Mouse (Mus musculus) heart, embryonic 11.5 days (tissue): Measurements from ENCODE around the gene Sp3. TPM values are rescaled to one million over a fixed set of nuclear protein-coding genes. Genes with fewer than 3 reads are reported as not detected.
"Not testable (repeated sequence)": the region's sequence is repeated elsewhere in the genome, so short reads cannot be mapped to it uniquely, and the experiment has no call there.

Source experiments
- ATAC-seq: fragments of 200-750 bp; cut with Nextera tagmentation; replicated peaks from 2 replicates; pipeline ENCODE4 v1.8.0; 2017; ENCODE audit warnings: moderate library complexity; ENCODE audit not compliant: insufficient number of reproducible peaks, low FRiP score, low TSS enrichment
- H3K27ac ChIP-seq: fragments of 300-500 bp; sonication (generic); 2 replicates; pipeline ENCODE4 v1.5.1; 2014; ENCODE audit warnings: mild to moderate bottlenecking, low read depth, low read length
- H3K27me3 ChIP-seq: fragments of 300-500 bp; sonication (generic); 2 replicates; pipeline ENCODE4 v1.6.1; 2014; ENCODE audit warnings: mild to moderate bottlenecking, low read length, mixed read lengths; ENCODE audit not compliant: control insufficient read depth, insufficient read depth
- H3K36me3 ChIP-seq: fragments of 300-500 bp; sonication (generic); 2 replicates; pipeline ENCODE4 v1.6.1; 2014; ENCODE audit warnings: mild to moderate bottlenecking, low read length, moderate library complexity, mixed read lengths; ENCODE audit not compliant: control insufficient read depth, insufficient read depth
- H3K4me1 ChIP-seq: fragments of 300-500 bp; sonication (generic); 2 replicates; pipeline ENCODE4 v1.6.1; 2014; ENCODE audit warnings: low read length; ENCODE audit not compliant: control insufficient read depth, insufficient read depth
- H3K4me2 ChIP-seq: fragments of 300-500 bp; sonication (generic); 2 replicates; pipeline ENCODE4 v1.6.1; 2014; ENCODE audit warnings: mild to moderate bottlenecking, moderate library complexity
- H3K4me3 ChIP-seq: fragments of 300-500 bp; sonication (generic); 2 replicates; pipeline ENCODE4 v1.5.1; 2014; ENCODE audit warnings: low read depth, low read length
- H3K9ac ChIP-seq: fragments of 300-500 bp; sonication (generic); 2 replicates; pipeline ENCODE4 v1.6.1; 2014; ENCODE audit warnings: mild to moderate bottlenecking, low read depth, low read length, moderate library complexity
- H3K9me3 ChIP-seq: fragments of 300-500 bp; sonication (generic); replicated peaks from 2 replicates; pipeline ENCODE4 v1.6.1; 2016; ENCODE audit warnings: low read length; ENCODE audit not compliant: control insufficient read depth
- WGBS: fragments of 180-500 bp; shearing (Covaris S2); extraction: QIAGEN DNeasy Blood & Tissue Kit; methylation state at CpG from one replicate; pipeline ENCODE4 v1.1.7; 2014; ENCODE audit not compliant: insufficient replicate concordance; 5-methylcytosine and 5-hydroxymethylcytosine counted together
- microRNA-seq: library from miRNA; unstranded; fragments of <30 nt; microRNA quantifications from one replicate; pipeline ENCODE4, GENCODE M21; 2016; ENCODE audit warnings: borderline number of aligned reads
- polyA plus RNA-seq: library from polyadenylated mRNA; unstranded; fragments of >200 nt; fragmentation: Nextera tagmentation; extraction: Ambion mirVana; gene quantifications from 2 replicates; pipeline ENCODE4 v1.2.1, GENCODE M21; 2014

Sp3 gene
- polyA plus RNA-seq, 1 experiment from 2014 or later = 40.2 TPM

DNA sequence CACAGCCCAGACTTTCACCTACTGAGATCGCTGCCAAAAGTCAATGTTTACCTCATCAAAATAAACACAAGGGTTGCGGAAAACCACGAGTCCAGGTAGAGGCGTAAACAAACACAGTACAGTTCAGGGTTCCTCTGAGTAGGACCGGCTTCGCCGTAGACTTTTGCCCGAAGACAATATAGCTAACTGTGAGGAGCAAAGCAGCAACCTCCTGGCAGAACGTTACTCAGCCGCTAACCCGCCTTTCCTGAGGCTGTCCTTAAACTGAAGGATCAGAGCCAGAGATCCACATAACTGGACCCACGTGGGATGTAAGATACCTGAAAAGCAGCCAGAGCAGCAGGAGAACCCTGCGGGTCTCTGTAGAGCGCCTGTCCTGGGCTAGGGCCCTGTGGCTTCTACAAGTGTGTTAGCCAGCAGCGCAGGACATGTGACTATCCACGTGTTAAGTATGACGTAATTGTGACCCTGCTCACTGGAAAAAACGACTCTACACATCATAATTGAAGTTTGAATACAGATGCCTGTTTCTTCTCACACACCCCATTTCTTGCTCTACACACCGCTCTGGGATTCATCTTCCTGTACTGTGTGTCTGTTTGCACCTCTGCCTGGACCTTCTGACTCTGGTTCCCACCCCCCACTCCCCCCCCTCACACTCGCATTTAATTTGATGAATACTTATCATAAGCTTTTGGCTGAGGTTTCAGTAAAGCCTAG, 71.9 kb downstream of the Sp3 start:
- H3K4me2 ChIP-seq = no peak overlapping the region
- no peak overlapping the region for H3K27ac ChIP-seq
- H3K9me3 ChIP-seq = no peaks in the 10 kb centered on the region
- H3K4me1 ChIP-seq = no peaks in the 10 kb centered on the region
- H3K27me3 ChIP-seq = no peaks in the 10 kb centered on the region
- no peak overlapping the region for H3K4me3 ChIP-seq
- WGBS = 76% methylated on average over 20 of the region's 20 CpGs
- no peaks in the 10 kb centered on the region for H3K36me3 ChIP-seq
- ATAC-seq = no peak
- H3K9ac ChIP-seq = no peak overlapping the region

DNA sequence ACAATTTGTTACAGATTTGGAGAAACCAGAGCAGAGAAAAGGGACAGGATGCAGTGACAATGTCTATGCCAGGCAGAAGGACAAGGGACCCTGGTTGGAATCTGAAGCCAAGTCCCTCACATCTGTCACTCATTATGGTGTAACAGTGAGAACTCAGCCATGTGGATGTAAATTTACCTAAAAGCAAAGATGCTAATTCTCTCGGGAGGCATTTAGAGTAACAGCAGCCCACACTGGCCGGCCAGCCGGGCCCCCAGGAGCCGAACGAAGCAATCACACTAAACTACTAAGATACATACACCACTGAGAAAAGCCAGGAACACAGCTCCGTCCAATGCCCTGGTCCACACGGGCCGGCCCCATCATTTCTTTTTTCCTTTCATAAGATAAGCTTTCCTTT, 73.5 kb downstream of the Sp3 start:
- WGBS = 66% methylated on average over 8 of the region's 8 CpGs
- H3K27me3 ChIP-seq = no peaks in the 10 kb centered on the region
- no peaks in the 10 kb centered on the region for H3K4me1 ChIP-seq
- no peak overlapping the region for H3K27ac ChIP-seq
- ATAC-seq = no peak
- H3K36me3 ChIP-seq = no peaks in the 10 kb centered on the region
- no peak overlapping the region for H3K4me3 ChIP-seq
- H3K9me3 ChIP-seq = no peaks in the 10 kb centered on the region
- no peak overlapping the region for H3K9ac ChIP-seq
- no peak overlapping the region for H3K4me2 ChIP-seq

DNA sequence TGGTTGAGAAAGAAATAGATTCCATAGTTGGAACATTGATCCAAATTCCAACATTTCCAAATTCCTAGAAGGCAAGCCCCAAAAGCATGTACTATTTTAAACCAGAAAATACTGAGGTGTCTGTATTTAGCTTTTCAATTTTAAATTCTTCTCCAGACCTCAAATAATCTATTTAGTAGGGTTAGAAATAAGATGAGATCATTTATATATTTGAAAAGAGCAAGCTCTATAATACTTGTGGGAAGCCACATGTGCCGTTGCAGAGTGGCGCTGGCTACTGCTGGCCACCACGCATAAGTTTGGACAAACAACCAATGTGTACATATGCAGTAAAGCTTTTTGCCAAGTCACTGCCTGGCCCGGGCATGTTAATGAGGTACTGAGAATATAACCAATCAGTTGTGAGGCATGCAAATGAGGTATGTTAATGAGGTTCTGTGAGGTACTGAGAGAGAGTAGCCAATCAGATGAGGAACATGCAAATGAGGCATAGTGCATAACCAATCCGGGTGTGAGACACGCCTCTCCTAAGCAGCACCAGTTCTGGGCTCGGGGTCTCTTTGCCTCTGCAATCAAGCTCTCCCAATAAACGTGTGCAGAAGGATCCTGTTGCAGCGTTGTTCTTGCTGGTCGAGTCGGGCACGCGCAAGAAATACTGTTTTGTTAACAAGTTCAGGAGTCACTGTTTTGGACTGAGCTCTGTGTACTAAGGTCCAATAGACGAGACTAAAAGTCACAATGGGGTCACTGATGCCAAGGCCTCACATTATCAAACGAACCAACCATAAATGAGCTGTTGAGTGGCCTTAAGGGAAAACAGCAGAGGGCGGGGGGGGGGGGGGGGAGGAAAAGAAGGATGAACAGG, 77.2 kb downstream of the Sp3 start:
- H3K4me1 ChIP-seq, ATAC-seq, H3K9ac ChIP-seq, H3K27me3 ChIP-seq, H3K9me3 ChIP-seq, H3K4me3 ChIP-seq, H3K4me2 ChIP-seq, H3K36me3 ChIP-seq, H3K27ac ChIP-seq: not testable (repeated sequence)
- 89% methylated on average over 15 of the region's 16 CpGs for WGBS

DNA sequence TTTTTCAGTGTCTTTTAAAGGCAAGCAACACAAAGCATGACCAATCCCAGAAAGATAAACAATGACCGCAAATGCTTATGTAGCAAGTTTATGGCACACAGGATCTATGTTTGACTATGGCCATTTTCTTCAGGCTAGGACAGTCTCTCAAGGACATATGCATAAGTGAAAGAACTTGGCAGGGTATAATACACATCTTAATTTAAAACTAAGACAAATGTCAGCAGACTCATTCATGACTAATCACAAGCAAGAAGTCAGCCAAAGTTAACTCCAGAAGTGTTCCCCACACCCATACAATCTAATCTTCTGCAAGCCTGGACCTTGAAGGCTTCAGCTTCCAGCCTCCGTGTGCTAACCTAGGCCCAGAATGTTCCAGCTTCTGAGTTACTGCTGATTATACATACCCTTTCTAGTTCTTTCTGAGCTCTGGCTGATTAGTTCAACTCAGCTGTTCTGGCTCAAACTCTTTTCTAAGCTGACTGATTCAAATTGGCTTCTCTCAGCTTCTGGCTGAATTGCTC, 81.4 kb downstream of the Sp3 start:
- ATAC-seq = no peak
- Histone ChIP-seq H3K9me3 (peaks cover 6% of the 10 kb centered on the region; the same call in 1 of the 2 replicates), H3K4me3 (no peak overlapping the region), H3K36me3 (no peaks in the 10 kb centered on the region), H3K27ac (no peak overlapping the region), H3K4me1 (no peaks in the 10 kb centered on the region), H3K27me3 (no peaks in the 10 kb centered on the region), H3K4me2 (no peak overlapping the region), H3K9ac (no peak overlapping the region)
- WGBS = 83% methylated on average over 2 of the region's 2 CpGs

DNA sequence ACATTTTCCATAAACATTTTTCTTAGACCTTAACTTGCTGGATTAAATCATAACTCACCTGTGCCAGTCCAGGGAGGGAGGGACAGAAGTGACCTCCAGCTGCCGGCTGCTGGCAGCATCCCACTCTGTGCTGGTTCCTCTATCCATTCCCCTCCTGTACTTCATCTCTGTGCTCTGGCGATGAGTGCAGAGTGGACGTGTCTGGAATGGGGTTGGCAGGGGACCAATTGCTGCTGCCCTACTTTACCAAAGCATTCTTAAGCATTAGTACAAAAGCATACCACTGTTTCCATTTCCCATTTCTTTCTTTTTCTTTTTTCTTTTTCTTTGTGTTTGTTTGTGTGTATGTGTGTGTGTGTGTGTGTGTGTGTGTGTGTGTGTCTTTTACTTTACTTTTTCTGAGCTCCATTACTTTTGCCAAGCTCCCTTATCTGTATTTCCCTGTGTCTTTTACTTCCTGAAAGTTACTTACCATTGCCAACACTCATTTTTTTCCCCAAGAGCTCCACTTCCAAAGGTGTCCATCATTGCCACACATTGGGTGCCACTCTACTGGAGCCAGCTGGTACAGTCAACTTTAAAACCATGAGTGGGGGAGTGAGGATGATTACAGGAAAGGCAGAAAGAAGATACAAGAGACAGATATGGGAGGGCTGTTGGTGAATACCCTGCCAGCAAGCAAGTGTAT, 82.0 kb downstream of the Sp3 start:
- Histone ChIP-seq H3K27ac (no peak overlapping the region), H3K9me3 (peaks cover 6% of the 10 kb centered on the region; the same call in 1 of the 2 replicates), H3K27me3 (no peaks in the 10 kb centered on the region), H3K36me3 (no peaks in the 10 kb centered on the region), H3K9ac (no peak overlapping the region), H3K4me3 (no peak overlapping the region), H3K4me1 (no peaks in the 10 kb centered on the region), H3K4me2 (no peak overlapping the region)
- WGBS = 54% methylated on average over 3 of the region's 3 CpGs
- no peak for ATAC-seq

DNA sequence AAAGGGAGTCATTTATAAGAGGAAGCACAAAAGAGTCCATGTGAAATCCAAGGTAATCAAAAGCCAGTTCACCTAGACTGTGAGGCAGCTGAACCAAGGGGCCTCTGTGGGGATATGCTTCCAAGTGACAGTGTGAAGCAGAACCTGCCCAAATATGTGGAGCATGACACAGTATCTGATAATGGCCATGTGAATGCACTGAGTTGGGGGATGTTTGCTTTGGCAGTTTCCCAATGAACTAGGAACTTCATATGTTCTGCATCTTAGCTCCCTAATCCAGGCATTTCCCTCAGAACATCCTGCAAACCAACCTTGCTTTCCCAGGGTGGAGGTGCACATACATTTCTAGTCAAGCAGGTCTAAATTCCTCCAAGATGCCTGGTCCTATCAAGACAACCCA, 90.4 kb downstream of the Sp3 start:
- no peak overlapping the region for H3K9ac ChIP-seq
- peaks cover 3% of the 10 kb centered on the region; the same call in 1 of the 2 replicates for H3K4me1 ChIP-seq
- no peak overlapping the region for H3K4me3 ChIP-seq
- H3K27ac ChIP-seq = no peak overlapping the region
- H3K36me3 ChIP-seq = no peaks in the 10 kb centered on the region
- no peaks in the 10 kb centered on the region for H3K27me3 ChIP-seq
- H3K9me3 ChIP-seq = no peaks in the 10 kb centered on the region
- no peak overlapping the region for H3K4me2 ChIP-seq
- ATAC-seq = no peak

Small RNAs within 50 kb of the gene (microRNA-seq; reads per million reads assigned to microRNA genes)
- gene Gm25960 = not detected

Other genes starting within 250 kb of the Sp3 start
- not detected in 2 replicates for gene Gm11084, start 6.3 kb upstream of the Sp3 start, polyA plus RNA-seq
- 70.5 and 78.4 TPM in 2 replicates for gene Ola1, start 238.5 kb upstream of the Sp3 start, polyA plus RNA-seq